Mouse (Mus musculus) myocyte (in vitro differentiated cells): ENCODE measurements at regions not wholly inside any gene's neighbourhood (a gene's known extent, or its start where the extent isn't known, plus 50 kb on each side); places are given as distances from the start of the nearest gene placed in this dataset.

Source experiments
- MAX ChIP-seq: IDR thresholded peaks from one replicate; pipeline ENCODE4 v1.6.1; 2011; ENCODE audit warnings: low read depth, mild to moderate bottlenecking, control low read depth
- MYOG ChIP-seq, 3 experiments: IDR thresholded peaks; one replicate each; pipeline ENCODE4 v1.6.1; 2011; ENCODE audit warnings: control low read depth in 2 of 3, low read depth in 2 of 3, mild to moderate bottlenecking in 2 of 3; ENCODE audit not compliant: insufficient read length in 2 of 3, control insufficient read depth in 1 of 3, insufficient read depth in 1 of 3

DNA sequence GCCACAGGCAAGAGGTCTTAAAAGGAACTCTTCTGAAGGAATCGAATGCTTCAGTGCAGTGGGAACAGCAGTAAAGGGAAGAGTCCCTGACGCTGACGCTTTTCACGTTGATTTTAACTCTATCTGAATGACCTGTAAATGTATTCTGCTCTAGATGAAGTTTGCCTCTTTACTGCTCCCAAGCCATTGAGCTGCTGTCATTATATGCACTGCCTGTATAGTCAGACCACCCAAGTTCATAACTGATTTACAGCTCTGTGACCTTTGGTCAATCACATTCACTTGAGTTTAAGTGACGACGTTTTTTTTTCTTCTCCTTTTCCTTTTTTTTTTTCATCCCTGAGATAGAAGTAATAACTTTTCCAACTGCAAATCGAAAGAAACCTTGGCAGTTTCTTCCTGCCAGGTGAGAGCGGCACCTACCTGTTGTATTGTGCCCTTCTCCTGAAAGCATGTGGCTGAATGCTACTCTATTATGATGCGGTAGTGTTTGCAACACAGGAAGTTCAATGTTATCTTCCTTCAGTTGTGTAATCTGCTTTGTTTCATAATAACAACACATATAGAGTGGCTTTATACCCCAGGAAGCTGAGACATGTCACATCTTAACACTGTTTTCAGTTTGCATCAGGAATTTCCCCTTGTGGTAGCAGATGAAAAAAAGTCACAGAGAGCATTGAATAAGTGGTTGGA is 293.0 kb downstream of the Lipi start:
- TF ChIP-seq MYOG (IDR thresholded peaks at IDR 0.05; ENCODE audit: control insufficient read depth in 1 of 3, insufficient read depth in 1 of 3, insufficient read length in 2 of 3, low read depth in 2 of 3) (no peak), MAX (no peak)
